Mouse (Mus musculus) macrophage (primary cell): ENCODE data around the gene Ncoa3. TPM values are rescaled to one million over a fixed set of nuclear protein-coding genes. Genes with fewer than 3 reads are reported as not detected.

ENCODE experiments used
- H3K27ac ChIP-seq: fragments of 350-480 bp; formaldehyde crosslinking; 2 replicates; pipeline ENCODE4 v1.9.0; 2021
- H3K36me3 ChIP-seq: fragments of 350-480 bp; formaldehyde crosslinking; 2 replicates; pipeline ENCODE4 v1.9.0; 2021; ENCODE audit errors: inconsistent target
- H3K4me3 ChIP-seq: fragments of 350-480 bp; formaldehyde crosslinking; 2 replicates; pipeline ENCODE4 v1.9.0; 2021; ENCODE audit errors: inconsistent target
- H3K79me2 ChIP-seq: fragments of 350-480 bp; formaldehyde crosslinking; 2 replicates; pipeline ENCODE4 v1.9.0; 2021; ENCODE audit errors: inconsistent target
- WGBS: methylation state at CpG from one replicate; pipeline ENCODE4 v1.1.7; 2026; ENCODE audit warnings: inconsistent platforms; ENCODE audit not compliant: missing documents; 5-methylcytosine and 5-hydroxymethylcytosine counted together
- polyA plus RNA-seq: library from polyadenylated mRNA; stranded (reverse); fragments of 250-400 nt; gene quantifications from 3 replicates; pipeline ENCODE4 v1.2.4, GENCODE M21; 2018; ENCODE audit warnings: inconsistent platforms

The Ncoa3 gene
- polyA plus RNA-seq, 1 experiment from 2014 or later = 65.0 TPM

DNA sequence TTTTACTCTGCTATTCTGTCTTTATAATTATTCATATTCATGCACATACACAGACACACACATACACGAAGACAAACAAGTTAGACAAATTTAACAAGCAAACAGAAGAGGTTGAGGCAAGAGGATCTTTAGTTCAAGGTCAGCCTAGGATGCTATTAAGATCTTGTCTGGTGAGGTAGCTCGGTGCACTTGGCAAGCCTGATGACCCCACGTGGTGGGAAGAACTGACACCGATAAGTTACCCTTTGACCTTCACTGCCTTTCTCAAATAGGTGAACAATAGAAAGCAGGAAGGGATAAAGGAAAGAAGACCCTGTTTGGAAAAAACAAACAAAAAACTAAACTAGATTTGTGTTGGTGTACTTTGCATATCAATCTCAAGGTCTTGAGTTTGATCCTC is 10.0 kb downstream of the Ncoa3 start:
- no peaks in the 10 kb centered on the region for H3K36me3 ChIP-seq
- H3K4me3 ChIP-seq = no peak overlapping the region
- H3K27ac ChIP-seq = no peak overlapping the region
- peaks cover 100% of the 10 kb centered on the region for H3K79me2 ChIP-seq
- 100% methylated on average over 4 of the region's 4 CpGs for WGBS

- 30% methylated on average over 1 of the region's 1 CpGs for WGBS
- H3K36me3 ChIP-seq = no peaks in the 10 kb centered on the region
- no peak overlapping the region for H3K4me3 ChIP-seq
- H3K79me2 ChIP-seq = peaks cover 100% of the 10 kb centered on the region
- H3K27ac ChIP-seq = no peak overlapping the region
Measured at GRCm38 (mm10) chr2:166003004-166003403, 10.6 kb downstream of the Ncoa3 start.

DNA sequence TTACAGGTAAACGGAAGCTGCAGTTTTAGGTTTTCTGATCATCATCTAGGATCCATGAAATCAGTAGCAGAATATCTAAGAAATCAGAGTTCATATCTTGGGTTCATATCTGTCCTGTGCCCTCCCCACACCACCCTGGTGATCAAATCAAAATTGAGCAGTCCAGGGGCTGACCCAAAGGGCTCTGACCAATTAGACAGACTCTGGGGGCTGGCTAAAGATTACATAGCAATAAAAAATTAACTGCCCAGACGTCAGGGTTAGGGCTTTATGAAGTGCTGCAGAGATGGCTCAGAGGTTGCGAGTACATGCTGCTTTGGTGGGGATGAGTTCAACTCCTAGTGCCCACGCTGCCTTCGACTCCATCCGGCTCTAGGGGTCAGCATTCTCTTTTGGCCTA is 14.6 kb downstream of the Ncoa3 start:
- 93% methylated on average over 6 of the region's 6 CpGs for WGBS
- H3K79me2 ChIP-seq = peaks cover 100% of the 10 kb centered on the region
- no peak overlapping the region for H3K27ac ChIP-seq
- H3K36me3 ChIP-seq = no peaks in the 10 kb centered on the region
- H3K4me3 ChIP-seq = no peak overlapping the region

DNA sequence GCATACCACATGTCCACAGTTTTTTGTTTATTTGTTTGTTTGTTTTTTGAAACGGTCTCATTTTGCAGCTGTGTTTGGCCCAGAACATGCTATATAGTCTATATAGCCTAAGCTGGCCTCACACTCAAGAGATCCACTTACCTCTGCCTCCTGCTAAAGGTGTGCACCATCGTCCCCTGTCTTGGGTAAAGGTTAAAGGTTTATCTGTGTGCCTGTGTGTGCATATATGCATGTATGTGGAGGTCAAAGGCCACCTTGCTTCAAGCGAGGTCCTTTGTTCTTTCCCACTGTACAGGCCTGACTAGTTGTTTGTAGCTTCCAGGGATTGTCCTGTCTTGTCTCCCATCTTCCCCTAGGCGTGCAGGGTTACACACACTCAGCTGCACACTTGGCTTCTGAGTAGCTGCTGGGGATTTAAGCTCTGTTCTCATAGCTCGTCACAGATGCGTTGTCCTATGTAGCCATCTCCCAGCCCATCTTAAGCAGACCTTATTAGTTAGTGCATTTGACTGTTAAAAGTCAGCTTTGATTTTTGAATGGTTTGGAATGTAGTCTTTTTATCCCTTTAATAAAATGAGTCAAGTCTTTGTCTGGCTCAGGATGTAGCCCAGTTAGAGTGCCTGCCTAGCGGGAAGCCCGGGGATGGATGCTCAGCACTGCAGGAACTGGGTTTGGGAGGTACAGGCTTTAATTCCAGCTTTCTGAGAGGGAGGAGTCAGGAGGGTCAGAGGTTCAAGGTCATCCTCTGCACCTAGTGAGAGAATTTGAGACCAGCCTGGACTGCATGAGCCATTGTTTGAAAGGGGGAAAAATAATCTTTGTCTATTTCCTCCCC is 16.3 kb downstream of the Ncoa3 start:
- Histone ChIP-seq H3K27ac (no peak overlapping the region), H3K4me3 (no peak overlapping the region), H3K36me3 (peaks cover 5% of the 10 kb centered on the region; the same call in 1 of the 2 replicates), H3K79me2 (peaks cover 100% of the 10 kb centered on the region)
- WGBS = 90% methylated on average over 8 of the region's 8 CpGs

- Histone ChIP-seq H3K36me3 (peaks cover 5% of the 10 kb centered on the region; the same call in 1 of the 2 replicates), H3K79me2 (peaks cover 100% of the 10 kb centered on the region), H3K4me3 (no peak overlapping the region), H3K27ac (no peak overlapping the region)
- 87% methylated on average over 3 of the region's 3 CpGs for WGBS
Measured at GRCm38 (mm10) chr2:166009393-166009947, 17.0 kb downstream of the Ncoa3 start.

DNA sequence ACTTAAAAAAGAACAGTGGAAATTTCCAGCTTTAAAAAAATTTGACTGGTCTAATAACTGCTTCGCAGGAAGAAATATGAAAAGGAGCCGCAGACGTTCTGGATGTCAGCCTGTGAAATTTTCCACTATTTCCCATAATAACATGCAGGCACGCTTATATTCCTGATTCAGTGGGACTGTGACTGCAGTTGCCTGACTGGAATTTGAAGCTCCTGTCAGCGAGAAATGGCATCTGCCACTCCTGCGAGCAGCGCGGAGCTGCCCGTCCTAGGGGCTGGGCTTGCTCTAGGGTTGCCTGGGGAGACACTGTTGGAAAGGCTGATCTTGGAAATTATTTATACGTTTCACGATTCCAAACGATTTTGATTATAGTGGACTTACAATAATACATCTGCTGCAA is 17.9 kb downstream of the Ncoa3 start:
- 99% methylated on average over 12 of the region's 12 CpGs for WGBS
- Histone ChIP-seq H3K27ac (no peak overlapping the region), H3K79me2 (peaks cover 100% of the 10 kb centered on the region), H3K4me3 (no peak overlapping the region), H3K36me3 (peaks cover 7% of the 10 kb centered on the region; the same call in 1 of the 2 replicates)

DNA sequence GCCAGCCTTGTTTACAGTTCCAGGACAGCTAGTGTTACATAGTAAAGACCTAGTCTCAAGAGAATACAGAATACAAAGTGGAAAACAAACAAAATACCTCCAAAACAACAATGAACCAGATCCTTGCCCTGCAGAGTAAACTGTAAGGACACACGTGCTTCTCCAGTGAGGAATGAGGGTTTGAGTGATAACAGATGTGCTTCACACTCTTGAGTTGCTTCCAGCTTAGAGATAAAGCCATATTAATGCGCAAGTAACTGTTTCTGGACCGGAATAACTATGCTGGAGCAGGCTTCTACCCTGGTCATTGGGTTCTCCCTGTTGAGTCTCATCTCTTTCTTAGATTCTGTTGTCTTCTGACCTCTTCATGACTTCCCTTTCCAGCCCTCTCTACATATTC is 19.0 kb downstream of the Ncoa3 start:
- H3K4me3 ChIP-seq = no peak overlapping the region
- H3K27ac ChIP-seq = peak overlapping the region; percentile 14
- H3K36me3 ChIP-seq = peaks cover 10% of the 10 kb centered on the region; the same call in 1 of the 2 replicates
- peaks cover 100% of the 10 kb centered on the region for H3K79me2 ChIP-seq
- WGBS = 79% methylated on average over 3 of the region's 3 CpGs

DNA sequence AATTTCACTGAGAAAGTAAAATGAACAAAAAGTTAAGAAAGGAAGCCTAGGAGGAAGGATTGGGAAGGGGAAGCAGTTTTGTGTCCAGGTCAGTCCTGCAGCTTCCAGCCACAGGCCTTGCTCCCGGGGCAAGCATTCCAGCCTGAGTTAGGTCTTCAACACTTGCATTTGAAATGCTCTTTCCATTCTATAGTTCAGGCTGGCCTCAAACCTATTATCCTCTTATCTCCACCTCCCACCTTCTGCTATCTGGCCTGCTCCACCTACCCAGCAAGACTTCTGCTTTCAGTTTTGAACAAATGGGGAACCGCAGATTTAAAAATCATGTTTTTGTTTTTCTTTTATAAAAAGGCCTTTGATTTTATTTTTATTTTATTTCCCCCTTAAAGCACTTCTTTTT is 19.7 kb downstream of the Ncoa3 start:
- H3K4me3 ChIP-seq = no peak overlapping the region
- WGBS = 0% methylated on average over 2 of the region's 2 CpGs
- H3K79me2 ChIP-seq = peaks cover 100% of the 10 kb centered on the region
- H3K27ac ChIP-seq = peak overlapping the region; percentile 14
- H3K36me3 ChIP-seq = peaks cover 10% of the 10 kb centered on the region; the same call in 1 of the 2 replicates

DNA sequence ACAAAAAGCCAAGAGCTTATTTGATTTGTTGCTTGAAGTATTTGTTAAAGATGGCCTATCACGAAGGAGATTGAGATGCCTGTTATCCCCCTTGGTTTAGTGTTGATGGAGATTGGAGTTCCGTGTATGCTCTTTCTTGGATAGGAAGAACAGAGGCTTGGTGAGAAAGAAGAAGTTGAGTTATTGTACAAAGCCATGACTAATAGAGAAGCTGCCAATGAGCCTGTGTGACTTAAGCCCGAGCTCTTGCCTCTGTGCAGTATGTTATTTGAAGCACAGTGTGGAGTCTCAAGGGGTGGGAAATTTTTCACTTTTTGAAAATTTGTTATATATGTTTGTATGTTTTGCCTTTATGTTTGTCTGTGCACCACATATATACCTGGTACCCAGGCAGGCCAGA is 26.3 kb downstream of the Ncoa3 start:
- H3K79me2 ChIP-seq = peaks cover 100% of the 10 kb centered on the region
- H3K36me3 ChIP-seq = peaks cover 5% of the 10 kb centered on the region; the same call in 1 of the 2 replicates
- H3K27ac ChIP-seq = no peak overlapping the region
- H3K4me3 ChIP-seq = no peak overlapping the region
- 32% methylated on average over 3 of the region's 3 CpGs for WGBS

DNA sequence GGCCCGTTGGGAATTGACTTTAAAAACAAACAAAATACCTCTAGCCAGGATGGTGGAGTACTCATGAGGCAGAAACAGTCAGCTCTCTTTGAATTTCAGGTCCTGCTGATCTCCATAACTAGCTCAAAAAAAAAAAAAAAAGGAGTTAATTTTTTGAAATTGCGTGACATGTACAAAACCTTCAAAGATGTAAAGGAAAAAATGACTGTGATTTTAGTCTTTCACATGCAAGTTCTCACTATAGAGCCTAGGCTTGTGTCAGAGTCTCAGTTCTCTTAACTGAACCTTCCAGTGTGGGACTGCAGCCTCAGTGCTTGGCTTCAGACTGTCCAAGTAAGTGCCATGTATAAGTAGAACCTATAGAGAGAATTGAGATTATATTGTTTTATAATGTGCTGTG is 27.6 kb downstream of the Ncoa3 start:
- H3K36me3 ChIP-seq = 0 out of 2 replicates have a peak, but pooled peaks cover 5% of the 10 kb centered on the region
- WGBS = 86% methylated on average over 2 of the region's 2 CpGs
- no peak overlapping the region for H3K4me3 ChIP-seq
- peaks cover 100% of the 10 kb centered on the region for H3K79me2 ChIP-seq
- H3K27ac ChIP-seq = no peak overlapping the region

DNA sequence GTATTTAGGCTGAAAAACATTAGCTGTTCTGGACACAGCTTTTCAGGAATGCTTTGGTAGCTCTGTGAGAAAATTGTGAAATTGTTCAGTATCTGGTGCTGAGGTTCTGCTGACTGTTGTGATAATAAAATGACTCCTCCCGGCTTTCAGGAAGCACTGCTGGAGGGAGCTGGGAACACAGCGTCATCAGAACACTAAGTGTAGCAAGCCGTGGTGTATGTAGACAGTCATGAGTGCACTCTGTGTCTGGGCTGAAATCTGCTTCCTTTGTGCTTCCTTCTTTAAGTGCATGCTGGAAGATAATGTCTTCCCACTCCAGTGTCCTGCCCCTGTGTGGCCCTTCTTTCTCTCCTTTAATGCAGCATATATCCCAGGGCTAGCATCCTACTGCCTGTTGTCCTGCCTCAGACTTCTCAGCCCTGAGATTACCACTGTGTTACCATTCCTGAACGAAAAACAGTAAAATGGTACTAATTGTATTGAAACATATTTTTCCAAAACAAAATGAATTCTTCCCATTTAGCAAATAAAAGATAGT is 28.7 kb downstream of the Ncoa3 start:
- 24% methylated on average over 4 of the region's 4 CpGs for WGBS
- peaks cover 100% of the 10 kb centered on the region for H3K79me2 ChIP-seq
- H3K27ac ChIP-seq = peak overlapping the region; percentile 15
- H3K36me3 ChIP-seq = no peaks in the 10 kb centered on the region
- H3K4me3 ChIP-seq = no peak overlapping the region

DNA sequence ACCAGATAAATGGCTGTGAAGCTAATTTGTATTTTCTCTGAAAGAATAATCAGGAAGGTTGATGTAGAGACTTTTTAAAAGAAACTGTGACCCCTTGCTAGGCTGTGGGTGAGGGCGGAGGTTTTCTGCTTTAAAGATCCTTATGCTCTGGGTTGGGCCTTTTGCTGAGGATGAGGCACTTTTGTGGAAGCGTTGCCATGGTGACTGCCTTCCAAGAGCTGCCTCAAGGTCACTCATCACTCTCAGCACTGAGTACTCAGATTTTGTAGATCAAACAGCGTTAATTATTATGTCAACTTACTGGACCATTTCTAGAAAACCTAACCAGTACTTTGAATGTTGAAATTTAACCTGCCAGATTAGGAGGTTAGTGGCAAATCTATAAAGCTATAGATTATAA is 29.2 kb downstream of the Ncoa3 start:
- Histone ChIP-seq H3K27ac (peak overlapping the region; percentile 15; the same call in 1 of the 2 replicates), H3K79me2 (peaks cover 100% of the 10 kb centered on the region)
- 90% methylated on average over 3 of the region's 3 CpGs for whole genome bisulfite sequencing

GRCm38 (mm10) chr2:166022327-166022726 is 29.9 kb downstream of the Ncoa3 start:
- H3K79me2 ChIP-seq = peaks cover 100% of the 10 kb centered on the region
- 34% methylated on average over 8 of the region's 8 CpGs for WGBS
- H3K36me3 ChIP-seq = no peaks in the 10 kb centered on the region
- no peak overlapping the region for H3K27ac ChIP-seq
- no peak overlapping the region for H3K4me3 ChIP-seq

More for the DNA sequence above, 29.2 kb downstream of the Ncoa3 start:
- Histone ChIP-seq H3K36me3 (no peaks in the 10 kb centered on the region), H3K4me3 (no peak overlapping the region)

DNA sequence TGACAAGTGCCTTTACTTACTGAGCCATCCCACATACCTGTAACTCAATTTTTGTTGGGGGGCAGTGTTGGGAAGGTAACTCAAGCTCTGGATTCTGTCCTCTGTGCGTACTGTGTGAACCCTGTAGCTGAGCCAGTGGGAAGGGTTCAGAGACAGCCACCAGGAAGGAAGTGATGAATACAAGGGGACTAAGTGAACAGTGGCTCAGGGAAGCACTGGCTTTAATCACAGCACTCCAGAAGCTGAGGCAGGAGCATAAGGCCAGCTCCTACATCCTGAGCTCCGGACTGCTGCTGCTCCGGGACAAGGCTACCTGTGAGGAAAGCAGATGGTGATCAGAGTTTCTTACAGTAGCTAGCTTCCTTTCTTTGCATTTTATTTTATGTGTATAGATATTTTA is 31.6 kb downstream of the Ncoa3 start:
- no peaks in the 10 kb centered on the region for H3K36me3 ChIP-seq
- 79% methylated on average over 3 of the region's 3 CpGs for WGBS
- H3K4me3 ChIP-seq = no peak overlapping the region
- no peak overlapping the region for H3K27ac ChIP-seq
- H3K79me2 ChIP-seq = peaks cover 100% of the 10 kb centered on the region

- Histone ChIP-seq H3K27ac (no peak overlapping the region), H3K79me2 (peaks cover 100% of the 10 kb centered on the region), H3K36me3 (no peaks in the 10 kb centered on the region), H3K4me3 (no peak overlapping the region)
- 95% methylated on average over 4 of the region's 4 CpGs for WGBS
Measured at GRCm38 (mm10) chr2:166024621-166025020, 32.2 kb downstream of the Ncoa3 start.
